Mouse (Mus musculus): ENCODE results near the gene Myrip. TPM values are rescaled to one million over a fixed set of nuclear protein-coding genes. Genes with fewer than 3 reads are reported as not detected.

Gene Myrip
- polyA plus RNA-seq, 2 experiments: 0.37 to 0.73 TPM

DNA sequence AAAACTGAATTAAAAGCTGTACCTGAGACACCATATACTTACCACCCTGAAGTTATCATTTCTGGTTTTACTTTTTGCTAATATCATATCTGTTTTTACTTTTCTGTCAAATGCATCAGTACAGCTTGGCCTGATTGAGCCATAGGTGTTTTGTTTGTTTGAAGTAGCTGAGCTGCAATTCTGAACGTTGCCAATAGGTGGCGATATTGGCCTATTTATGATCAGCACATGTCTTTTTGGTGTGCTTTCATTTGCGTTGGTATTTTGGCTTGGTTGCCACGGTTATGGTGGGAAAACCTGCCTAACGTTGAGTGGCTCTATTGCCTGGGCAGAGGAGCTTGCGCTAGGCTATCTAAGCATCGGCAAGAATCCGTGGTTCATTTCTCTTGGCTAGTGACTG lies 200.7 kb downstream of the Myrip start:
- H3K9ac ChIP-seq (ENCODE audit: low read depth, low read length, severe bottlenecking): no peak overlapping the region
- no peak overlapping the region for H3K27ac ChIP-seq (replicated peaks; ENCODE audit: low read depth, low read length)
- 0 out of 2 replicates have a peak, but pooled peaks have one; percentile 4 for ATAC-seq (ENCODE audit: low FRiP score, low read depth)
- no peaks in the 10 kb centered on the region for H3K27me3 ChIP-seq (ENCODE audit: control insufficient read depth, insufficient read depth, low read length)
- no peak for TF ChIP-seq POLR2A (IDR thresholded peaks at IDR 0.05; ENCODE audit: borderline replicate concordance, extremely low read depth, insufficient read depth, insufficient read length)
- H3K4me1 ChIP-seq (ENCODE audit: control insufficient read depth, insufficient read depth, low read length): no peaks in the 10 kb centered on the region
- no peak overlapping the region for H3K4me3 ChIP-seq (replicated peaks; ENCODE audit: low read length)
- WGBS: 9% methylated on average over 8 of the region's 8 CpGs
- peak; percentile 87 for DNase-seq (ENCODE audit: low spot score)
- H3K9me3 ChIP-seq (ENCODE audit: control insufficient read depth, low read length): 0 out of 2 replicates have a peak, but pooled peaks cover 6% of the 10 kb centered on the region
- H3K36me3 ChIP-seq (ENCODE audit: control insufficient read depth, insufficient read depth, low read length): 0 out of 2 replicates have a peak, but pooled peaks cover 3% of the 10 kb centered on the region
- no peak overlapping the region for H3K4me2 ChIP-seq (replicated peaks; ENCODE audit: low read depth, low read length, severe bottlenecking)

DNA sequence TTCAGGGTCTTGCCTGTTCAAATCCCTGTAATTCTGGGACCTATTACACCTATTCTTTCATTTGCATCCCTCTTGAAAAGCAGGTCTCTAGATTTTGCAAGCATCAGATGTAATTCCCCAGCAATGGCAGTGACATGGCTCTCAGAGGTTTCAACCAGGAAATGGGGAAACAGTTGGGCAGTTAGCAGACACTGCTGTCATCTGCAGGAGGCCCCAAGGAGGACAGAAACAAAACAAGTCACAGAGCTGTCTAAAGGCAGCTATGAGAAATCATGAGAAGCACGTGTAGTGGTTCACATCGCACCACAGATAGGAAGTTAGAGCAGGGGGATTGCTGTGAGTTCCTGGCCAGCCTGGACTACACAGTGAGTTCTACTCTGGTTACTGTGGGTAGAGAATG lies 203.1 kb downstream of the Myrip start:
- ATAC-seq (ENCODE audit: low FRiP score, low read depth): no peak
- Histone ChIP-seq H3K9ac (ENCODE audit: low read depth, low read length, severe bottlenecking) (no peak overlapping the region), H3K36me3 (ENCODE audit: control insufficient read depth, insufficient read depth, low read length) (no peaks in the 10 kb centered on the region), H3K4me2 (replicated peaks; ENCODE audit: low read depth, low read length, severe bottlenecking) (no peak overlapping the region), H3K27me3 (ENCODE audit: control insufficient read depth, insufficient read depth, low read length) (no peaks in the 10 kb centered on the region), H3K4me3 (replicated peaks; ENCODE audit: low read length) (no peak overlapping the region), H3K4me1 (ENCODE audit: control insufficient read depth, insufficient read depth, low read length) (no peaks in the 10 kb centered on the region), H3K9me3 (ENCODE audit: control insufficient read depth, low read length) (0 out of 2 replicates have a peak, but pooled peaks cover 6% of the 10 kb centered on the region), H3K27ac (replicated peaks; ENCODE audit: low read depth, low read length) (no peak overlapping the region)
- 76% methylated on average over 2 of the region's 2 CpGs for WGBS
- TF ChIP-seq POLR2A (IDR thresholded peaks at IDR 0.05; ENCODE audit: borderline replicate concordance, extremely low read depth, insufficient read depth, insufficient read length): no peak
- no peak for DNase-seq (ENCODE audit: low spot score)

DNA sequence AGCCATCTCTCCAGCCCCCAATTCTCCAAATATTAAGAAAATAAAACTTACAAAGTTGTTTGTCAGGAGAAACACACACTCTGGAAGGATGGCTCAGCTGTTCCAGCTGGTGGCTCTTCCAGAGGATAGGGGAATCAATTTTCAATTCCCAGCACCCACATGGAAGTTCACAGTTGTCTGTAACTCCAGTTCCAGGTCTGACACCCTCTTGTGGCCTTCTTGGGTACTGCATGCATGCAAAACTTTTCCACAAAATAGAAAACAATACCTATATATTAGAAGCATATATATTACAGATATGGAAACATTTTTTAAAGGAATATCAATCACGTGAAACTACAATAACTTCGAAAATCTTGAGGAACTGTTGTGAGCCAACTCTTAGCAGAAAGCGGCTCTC lies 210.5 kb downstream of the Myrip start:
- ATAC-seq (ENCODE audit: low FRiP score, low read depth): no peak
- 0 out of 2 replicates have a peak, but pooled peaks cover 2% of the 10 kb centered on the region for H3K9me3 ChIP-seq (ENCODE audit: control insufficient read depth, low read length)
- H3K27me3 ChIP-seq (ENCODE audit: control insufficient read depth, insufficient read depth, low read length): no peaks in the 10 kb centered on the region
- no peaks in the 10 kb centered on the region for H3K36me3 ChIP-seq (ENCODE audit: control insufficient read depth, insufficient read depth, low read length)
- DNase-seq (ENCODE audit: low spot score): no peak
- no peak for TF ChIP-seq POLR2A (IDR thresholded peaks at IDR 0.05; ENCODE audit: borderline replicate concordance, extremely low read depth, insufficient read depth, insufficient read length)
- 77% methylated on average over 3 of the region's 3 CpGs for WGBS
- no peak overlapping the region for H3K9ac ChIP-seq (ENCODE audit: low read depth, low read length, severe bottlenecking)
- H3K4me1 ChIP-seq (ENCODE audit: control insufficient read depth, insufficient read depth, low read length): no peaks in the 10 kb centered on the region
- no peak overlapping the region for H3K4me2 ChIP-seq (replicated peaks; ENCODE audit: low read depth, low read length, severe bottlenecking)
- H3K4me3 ChIP-seq (replicated peaks; ENCODE audit: low read length): no peak overlapping the region
- no peak overlapping the region for H3K27ac ChIP-seq (replicated peaks; ENCODE audit: low read depth, low read length)

- Histone ChIP-seq H3K4me1 (ENCODE audit: control insufficient read depth, insufficient read depth, low read length) (no peaks in the 10 kb centered on the region), H3K4me2 (replicated peaks; ENCODE audit: low read depth, low read length, severe bottlenecking) (no peak overlapping the region), H3K9me3 (ENCODE audit: control insufficient read depth, low read length) (no peaks in the 10 kb centered on the region), H3K4me3 (replicated peaks; ENCODE audit: low read length) (no peak overlapping the region), H3K27me3 (ENCODE audit: control insufficient read depth, insufficient read depth, low read length) (no peaks in the 10 kb centered on the region), H3K36me3 (ENCODE audit: control insufficient read depth, insufficient read depth, low read length) (no peaks in the 10 kb centered on the region), H3K9ac (ENCODE audit: low read depth, low read length, severe bottlenecking) (no peak overlapping the region), H3K27ac (replicated peaks; ENCODE audit: low read depth, low read length) (no peak overlapping the region)
- DNase-seq (ENCODE audit: low spot score) (no peak), ATAC-seq (ENCODE audit: low FRiP score, low read depth) (no peak)
- no peak for TF ChIP-seq POLR2A (IDR thresholded peaks at IDR 0.05; ENCODE audit: borderline replicate concordance, extremely low read depth, insufficient read depth, insufficient read length)
- 82% methylated on average over 8 of the region's 8 CpGs for WGBS
These were observed 215.4 kb downstream of the Myrip start for GRCm38 (mm10) chr9:120516720-120517119.

DNA sequence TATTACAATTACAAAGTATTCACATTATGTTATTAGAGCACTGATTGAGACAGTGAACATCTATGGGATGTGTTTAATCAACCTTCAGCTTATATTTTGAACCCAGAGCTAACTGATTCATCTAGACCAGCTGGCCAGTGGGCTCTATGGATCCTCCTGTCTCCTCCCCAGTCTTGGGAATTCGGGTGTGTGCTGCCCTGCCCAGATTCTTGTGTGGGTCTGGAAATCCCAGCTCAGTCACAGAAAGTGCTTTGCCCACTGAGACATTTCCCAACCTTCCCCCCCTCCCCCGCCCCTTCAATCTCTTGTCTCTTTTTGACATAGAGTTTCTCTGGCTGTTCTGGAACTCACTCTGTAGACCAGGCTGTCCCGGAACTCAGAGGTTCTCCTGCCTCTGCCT lies 217.6 kb downstream of the Myrip start:
- Histone ChIP-seq H3K9me3 (ENCODE audit: control insufficient read depth, low read length) (no peaks in the 10 kb centered on the region), H3K4me2 (replicated peaks; ENCODE audit: low read depth, low read length, severe bottlenecking) (no peak overlapping the region), H3K4me1 (ENCODE audit: control insufficient read depth, insufficient read depth, low read length) (no peaks in the 10 kb centered on the region), H3K36me3 (ENCODE audit: control insufficient read depth, insufficient read depth, low read length) (no peaks in the 10 kb centered on the region), H3K27me3 (ENCODE audit: control insufficient read depth, insufficient read depth, low read length) (no peaks in the 10 kb centered on the region), H3K27ac (replicated peaks; ENCODE audit: low read depth, low read length) (no peak overlapping the region), H3K4me3 (replicated peaks; ENCODE audit: low read length) (no peak overlapping the region), H3K9ac (ENCODE audit: low read depth, low read length, severe bottlenecking) (no peak overlapping the region)
- DNase-seq (ENCODE audit: low spot score): no peak
- WGBS: 80% methylated on average over 3 of the region's 3 CpGs
- TF ChIP-seq POLR2A (IDR thresholded peaks at IDR 0.05; ENCODE audit: borderline replicate concordance, extremely low read depth, insufficient read depth, insufficient read length): no peak
- no peak for ATAC-seq (ENCODE audit: low FRiP score, low read depth)

Data from limb, embryonic 14.5 days (tissue).